Mouse (Mus musculus): ENCODE results near the gene Tbx19. TPM values are rescaled to one million over a fixed set of nuclear protein-coding genes. Genes with fewer than 3 reads are reported as not detected.

Gene Tbx19
- total RNA-seq (2022) = not detected

DNA sequence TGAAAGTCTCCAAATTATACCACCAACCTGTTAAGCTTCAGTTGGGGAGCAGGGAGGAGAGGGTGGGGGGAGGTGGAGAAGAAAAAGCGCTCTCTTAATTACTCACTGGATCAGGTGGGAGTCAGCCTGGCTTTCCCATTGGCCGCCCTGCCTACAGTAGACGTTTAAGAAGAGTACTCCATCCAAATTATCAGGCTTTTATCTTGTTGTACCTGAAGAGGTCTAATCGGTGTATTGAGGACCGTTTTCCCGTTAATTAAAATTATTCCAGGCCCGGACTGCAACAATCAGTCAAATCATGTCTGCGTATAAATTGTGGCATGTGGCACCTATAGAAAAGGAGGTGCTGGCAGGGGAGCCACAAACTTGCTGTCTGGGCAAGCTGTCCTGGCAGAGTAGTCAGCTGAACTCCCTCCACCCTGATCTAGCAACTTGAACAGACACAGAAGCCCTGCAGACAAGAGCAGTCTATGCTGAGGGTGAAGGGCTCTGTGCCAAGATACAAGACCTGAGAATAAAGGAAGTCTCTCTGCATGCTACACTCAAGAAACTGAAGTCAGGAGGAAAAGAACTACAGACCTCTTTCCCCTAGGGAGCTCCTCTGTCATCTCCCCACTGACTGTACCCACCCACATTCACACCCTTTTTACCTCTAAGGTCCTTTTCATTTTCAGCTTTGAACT lies at the start of gene Tbx19:
Gene Tbx19 (minus strand): TSS at position 51 of the 683 bp plus-strand sequence.
- no peak for DNase-seq (ENCODE audit: low spot score)

DNA sequence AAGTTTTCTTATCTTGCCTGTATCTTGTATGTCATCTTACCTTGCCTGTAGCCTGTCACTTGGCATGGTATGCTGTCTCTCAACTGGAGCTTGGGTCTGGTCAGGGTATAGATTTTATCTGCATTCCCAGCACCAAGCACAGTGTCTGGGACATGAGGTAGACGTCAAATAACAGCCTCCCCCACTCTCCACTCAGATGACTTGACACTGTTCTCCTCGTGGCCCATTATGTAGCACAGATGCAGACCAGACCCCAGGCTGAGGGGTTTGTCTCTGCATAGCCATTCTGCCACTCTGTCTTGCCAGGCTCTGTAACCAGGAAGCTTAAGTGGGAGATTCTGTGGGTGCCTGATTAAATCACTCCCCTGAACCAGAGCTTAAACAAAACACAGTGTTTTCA lies 45.0 kb upstream of the Tbx19 start:
- no peak for DNase-seq (ENCODE audit: low spot score)

- DNase-seq (ENCODE audit: low spot score) = no peak
Observed at GRCm38 (mm10) chr1:165203488-165204035, 43.0 kb upstream of the Tbx19 start.

GRCm38 (mm10) chr1:165201445-165202012 lies 41.0 kb upstream of the Tbx19 start:
- no peak for DNase-seq (ENCODE audit: low spot score)

- DNase-seq (ENCODE audit: low spot score) = no peak
Observed at GRCm38 (mm10) chr1:165200748-165201147, 40.2 kb upstream of the Tbx19 start.

- no peak for DNase-seq (ENCODE audit: low spot score)
Observed at GRCm38 (mm10) chr1:165199639-165200038, 39.1 kb upstream of the Tbx19 start.

GRCm38 (mm10) chr1:165198951-165199350 lies 38.4 kb upstream of the Tbx19 start:
- DNase-seq (ENCODE audit: low spot score) = no peak

DNA sequence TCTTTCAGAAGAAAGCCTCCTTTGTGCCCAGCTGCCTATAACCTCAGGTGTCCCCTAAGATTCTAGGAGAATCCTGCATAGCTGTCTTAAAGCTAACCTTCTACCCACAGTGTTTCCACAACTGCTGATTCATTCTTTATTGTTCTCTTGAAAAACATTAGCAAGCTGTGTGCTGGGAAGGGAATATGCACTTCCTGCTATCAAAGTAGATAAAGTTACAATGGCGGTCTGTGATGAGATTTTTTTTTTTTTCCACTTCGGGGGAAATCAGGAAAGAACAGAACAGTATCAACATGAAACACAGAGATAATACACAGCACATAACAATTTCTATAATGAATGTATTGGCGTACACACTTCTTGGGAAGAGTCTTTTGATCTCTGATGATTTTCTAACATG lies 37.3 kb upstream of the Tbx19 start:
- no peak for DNase-seq (ENCODE audit: low spot score)

DNA sequence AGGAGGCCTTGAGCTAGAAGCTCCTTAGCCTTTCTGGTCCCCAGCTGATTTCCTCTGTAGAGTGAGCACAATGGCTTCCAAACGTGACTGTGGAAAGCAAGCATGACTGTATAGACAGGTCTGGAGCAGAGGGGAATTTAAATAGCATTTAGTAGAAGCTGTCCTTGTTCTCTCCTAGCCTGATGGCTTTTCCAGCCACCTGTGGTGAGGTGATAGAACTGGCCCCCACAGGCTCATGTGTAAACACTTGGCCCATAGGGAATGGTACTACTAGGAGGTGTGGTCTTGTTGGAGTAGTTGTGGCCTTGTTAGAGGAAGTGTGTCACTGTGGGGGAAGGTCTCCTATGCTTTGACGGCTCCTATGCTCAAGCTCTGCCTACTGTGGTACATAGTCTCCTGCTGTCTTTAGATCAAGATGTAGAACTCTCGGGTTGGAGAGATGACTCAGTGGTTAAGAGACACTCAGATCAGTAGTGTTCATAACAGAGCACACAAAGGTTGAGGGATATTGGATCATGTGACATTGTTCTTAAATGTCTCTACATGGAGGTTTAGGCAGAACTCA lies 34.9 kb upstream of the Tbx19 start:
- DNase-seq (ENCODE audit: low spot score) = no peak

DNA sequence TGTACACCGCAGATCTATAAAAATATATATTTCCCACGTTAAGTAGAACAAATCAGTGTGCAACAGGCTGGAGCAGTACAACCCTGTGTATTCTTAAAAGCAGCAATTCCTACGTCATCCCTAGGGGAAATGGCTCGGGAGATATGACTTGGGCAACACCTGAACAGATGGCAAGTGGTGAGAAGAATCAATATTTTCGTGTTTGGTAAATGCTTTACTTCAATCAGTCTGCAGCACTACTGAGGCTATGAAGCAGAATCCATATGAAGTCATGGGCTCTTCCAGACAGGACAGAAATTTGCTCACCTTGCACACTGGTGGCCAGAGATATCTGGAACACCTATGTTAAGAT lies 34.1 kb upstream of the Tbx19 start:
- no peak for DNase-seq (ENCODE audit: low spot score)

GRCm38 (mm10) chr1:165193880-165194661 lies 33.5 kb upstream of the Tbx19 start, which contains the start of gene Sft2d2:
TSS of gene Sft2d2 (minus strand) at chr1:165194438.
- peak; percentile 83 for DNase-seq (ENCODE audit: low spot score)

GRCm38 (mm10) chr1:165193426-165193825 lies 32.9 kb upstream of the Tbx19 start:
- no peak for DNase-seq (ENCODE audit: low spot score)

DNA sequence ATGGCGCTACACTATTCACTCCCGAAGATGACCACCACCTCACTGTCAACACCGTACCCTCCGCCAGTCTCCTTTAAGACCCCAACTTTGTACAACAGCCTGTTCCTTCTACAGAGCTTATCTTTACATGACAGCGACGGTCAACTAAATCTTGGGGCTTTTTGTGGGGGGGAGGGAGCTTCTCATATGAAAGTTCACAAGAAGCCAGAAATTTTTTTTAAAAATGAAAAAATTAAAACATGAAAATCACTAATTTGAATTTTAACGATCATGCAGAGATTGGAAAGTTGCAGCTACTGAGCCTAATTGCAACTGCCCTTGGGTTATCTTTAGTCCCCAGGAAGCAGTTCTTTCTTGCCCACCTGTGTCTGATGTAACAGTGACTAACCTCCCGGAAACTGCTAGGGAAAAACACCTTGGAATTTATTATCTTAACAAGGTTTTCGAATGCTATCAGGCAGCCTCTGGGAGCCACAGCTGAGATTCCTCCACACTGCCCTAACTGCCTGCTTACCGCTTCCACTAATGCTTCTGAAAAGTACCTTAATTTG lies 32.2 kb upstream of the Tbx19 start:
- DNase-seq (ENCODE audit: low spot score) = no peak

GRCm38 (mm10) chr1:165192102-165192501 lies 31.5 kb upstream of the Tbx19 start:
- no peak for DNase-seq (ENCODE audit: low spot score)

DNA sequence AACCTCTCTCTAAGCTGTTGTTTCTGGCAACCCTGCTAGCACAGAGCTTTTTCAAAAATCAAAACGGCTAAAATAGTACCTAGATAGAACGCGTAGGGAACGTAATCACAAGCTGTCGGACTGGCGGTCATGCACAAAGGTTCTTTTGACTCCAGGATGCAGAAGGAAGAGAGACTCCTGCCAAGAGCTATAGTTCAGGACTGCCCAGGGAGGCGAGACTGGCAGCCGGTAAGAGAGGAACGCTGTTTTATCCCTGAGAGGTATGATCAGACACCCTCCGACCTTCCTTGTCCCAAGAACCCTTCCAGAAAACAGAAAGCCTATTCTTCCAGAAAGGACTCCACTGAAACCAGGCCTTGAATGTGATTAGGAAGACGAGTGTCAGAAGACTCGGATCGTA lies 31.0 kb upstream of the Tbx19 start:
- DNase-seq (ENCODE audit: low spot score) = no peak

GRCm38 (mm10) chr1:165190571-165191273 lies 30.1 kb upstream of the Tbx19 start:
- DNase-seq (ENCODE audit: low spot score) = no peak

DNA sequence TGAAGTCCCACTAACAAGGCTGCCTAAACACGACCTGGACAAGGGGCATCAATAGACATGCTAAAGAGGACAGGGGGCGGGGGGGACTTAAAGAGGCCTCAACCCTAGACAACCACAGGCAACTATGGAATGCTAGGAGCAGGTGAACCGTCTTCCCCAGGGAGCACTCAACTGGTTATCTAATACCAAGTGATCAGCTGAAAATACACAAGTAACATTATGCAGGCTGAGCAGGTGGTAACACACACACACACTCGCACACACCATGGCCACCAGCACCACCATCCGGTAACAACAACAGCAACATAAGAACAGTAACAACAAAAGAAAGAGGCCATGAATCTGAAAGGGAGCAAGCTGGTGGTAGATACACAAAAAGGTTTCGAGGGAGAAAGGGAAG lies 29.5 kb upstream of the Tbx19 start:
- no peak for DNase-seq (ENCODE audit: low spot score)

DNA sequence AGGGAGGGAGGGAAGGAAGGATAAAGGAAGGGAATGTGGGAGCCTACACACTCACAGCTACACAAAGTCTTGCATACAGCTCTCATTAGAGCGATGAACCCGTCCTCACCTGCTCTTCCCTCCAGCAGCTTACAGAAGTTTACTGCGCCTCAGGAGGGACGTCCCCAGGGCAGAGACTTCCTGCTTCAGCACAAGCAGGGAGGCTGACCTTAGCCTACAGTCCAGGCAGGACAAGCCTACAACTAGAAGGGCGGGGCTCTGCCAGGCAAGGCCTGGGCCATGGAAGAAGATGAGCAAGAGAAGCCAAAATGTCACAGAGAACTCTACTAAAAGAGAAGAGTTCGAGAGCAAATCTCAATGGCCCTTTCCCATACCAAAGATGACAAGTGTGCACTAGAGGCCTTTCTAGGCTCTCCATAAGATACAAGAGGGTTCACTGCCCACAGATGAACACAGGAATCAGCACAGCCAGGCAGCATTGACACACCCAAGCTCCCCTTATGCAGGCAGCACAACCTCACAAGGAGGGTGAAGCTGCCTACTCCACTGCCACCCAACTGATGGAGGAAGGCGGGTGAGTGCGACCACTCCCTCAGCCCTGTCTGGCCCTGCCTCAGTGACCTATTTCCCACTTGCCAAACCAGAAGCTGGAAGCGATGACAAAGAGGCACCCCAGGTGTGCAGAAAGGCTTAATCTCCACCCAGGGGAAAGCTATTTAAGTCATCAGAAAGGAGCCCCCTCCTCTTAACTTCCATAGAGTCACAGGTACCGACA lies 28.4 kb upstream of the Tbx19 start:
- DNase-seq (ENCODE audit: low spot score) = no peak

- DNase-seq (ENCODE audit: low spot score) = no peak
Observed at GRCm38 (mm10) chr1:165187357-165187756, 26.8 kb upstream of the Tbx19 start.

GRCm38 (mm10) chr1:165186491-165186890 lies 25.9 kb upstream of the Tbx19 start:
- no peak for DNase-seq (ENCODE audit: low spot score)

DNA sequence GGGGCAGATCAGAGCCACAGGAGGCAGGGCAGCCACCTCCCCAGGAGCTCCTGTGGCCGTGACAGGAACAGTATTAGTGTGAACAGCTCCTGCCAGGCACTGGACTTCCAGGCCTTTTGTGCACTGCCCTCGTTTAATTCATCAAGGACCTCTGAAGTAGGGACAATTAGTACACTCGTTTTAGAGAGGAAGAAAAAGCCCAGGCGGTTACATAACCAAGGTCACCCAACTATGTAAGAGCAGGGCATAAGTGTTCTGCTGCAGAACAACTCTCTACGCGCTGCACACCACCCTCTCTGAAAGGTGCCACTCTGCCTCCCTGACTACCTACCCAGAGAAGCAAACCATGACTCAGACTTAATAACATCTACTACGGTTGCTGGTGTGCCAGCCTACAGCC lies 24.5 kb upstream of the Tbx19 start:
- DNase-seq (ENCODE audit: low spot score) = no peak
